Mouse (Mus musculus) lung, postnatal 14 days (tissue): ENCODE results near the gene Ap5s1.

Experiments
- DNase-seq: peaks from one replicate; pipeline ENCODE4 v3.0.0; 2021

Gene Ap5s1

DNA sequence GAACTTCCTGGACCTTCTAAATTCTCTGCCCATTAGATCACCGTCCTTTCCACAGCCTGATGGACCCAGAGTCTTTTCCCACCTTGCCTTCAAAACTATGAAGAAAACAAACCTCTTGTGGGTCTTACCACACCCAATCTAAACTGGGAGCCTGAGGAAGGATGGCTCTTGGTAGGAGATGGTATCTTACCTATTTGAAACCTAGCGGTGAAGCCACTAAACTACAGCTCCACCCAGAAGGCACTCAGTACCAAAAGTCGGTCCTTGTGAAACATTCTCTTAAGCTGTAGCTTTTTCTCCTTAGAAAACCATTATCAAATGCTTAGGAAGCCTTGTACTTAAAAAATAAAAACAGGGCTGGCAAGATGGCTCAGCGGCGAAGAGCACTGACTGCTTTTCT, 18.6 kb upstream of the Ap5s1 start:
- no peak for DNase-seq

GRCm38 (mm10) chr2:131189521-131190309, 17.2 kb upstream of the Ap5s1 start:
- DNase-seq: no peak

DNA sequence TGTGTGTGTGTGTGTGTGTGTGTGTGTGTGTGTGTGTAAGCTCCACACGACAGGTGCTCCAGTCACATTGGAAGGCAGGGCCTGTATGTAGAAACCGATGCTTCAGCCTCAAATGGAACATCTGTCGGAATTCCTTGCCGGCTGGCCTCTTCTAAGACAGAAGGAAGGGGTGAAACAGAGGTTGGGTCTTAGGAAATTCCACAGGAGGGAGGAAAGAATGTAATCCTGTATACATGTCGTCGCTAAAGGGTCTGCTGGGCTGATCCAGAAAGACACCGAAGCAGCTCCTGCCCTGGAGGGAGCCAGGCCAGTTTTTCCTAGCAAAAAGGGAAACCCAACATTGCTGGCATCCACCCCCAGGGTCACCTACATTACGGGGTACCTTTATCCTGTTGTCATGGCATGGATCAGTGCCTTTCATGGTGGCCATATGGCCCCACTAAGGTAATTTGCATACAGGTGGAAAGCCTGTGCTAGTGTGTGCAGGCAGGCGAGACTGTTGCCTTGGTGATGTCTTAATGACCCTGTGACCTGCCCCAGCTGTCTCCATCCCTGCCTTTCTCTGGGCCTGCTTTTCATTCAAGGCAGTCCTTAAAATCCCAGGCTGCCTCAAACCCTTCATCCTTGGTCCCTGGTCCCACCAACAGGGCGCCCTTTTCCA, 16.4 kb upstream of the Ap5s1 start:
- DNase-seq: no peak

DNA sequence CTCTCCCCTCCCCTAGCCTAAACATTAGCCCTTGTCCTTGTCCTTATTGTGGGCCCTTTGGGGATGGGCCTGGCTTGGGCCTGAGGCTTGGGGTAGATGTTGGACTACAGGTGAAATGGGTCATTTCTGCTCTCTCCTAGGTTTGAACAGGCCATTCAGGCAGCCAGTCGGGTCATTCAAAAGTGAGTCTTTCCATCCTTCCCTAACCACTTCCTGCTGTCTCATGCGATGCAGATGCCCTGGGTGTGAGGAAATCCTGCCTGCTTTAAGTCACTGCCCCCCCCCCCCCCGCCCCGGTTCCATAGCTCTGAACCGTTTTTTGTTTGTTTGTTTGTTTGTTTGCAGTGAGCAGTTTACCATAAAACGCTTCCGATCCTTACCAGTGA, 15.9 kb upstream of the Ap5s1 start:
- no peak for DNase-seq

- DNase-seq: peak; percentile 43
Measured at GRCm38 (mm10) chr2:131196606-131197316, 10.1 kb upstream of the Ap5s1 start.

DNA sequence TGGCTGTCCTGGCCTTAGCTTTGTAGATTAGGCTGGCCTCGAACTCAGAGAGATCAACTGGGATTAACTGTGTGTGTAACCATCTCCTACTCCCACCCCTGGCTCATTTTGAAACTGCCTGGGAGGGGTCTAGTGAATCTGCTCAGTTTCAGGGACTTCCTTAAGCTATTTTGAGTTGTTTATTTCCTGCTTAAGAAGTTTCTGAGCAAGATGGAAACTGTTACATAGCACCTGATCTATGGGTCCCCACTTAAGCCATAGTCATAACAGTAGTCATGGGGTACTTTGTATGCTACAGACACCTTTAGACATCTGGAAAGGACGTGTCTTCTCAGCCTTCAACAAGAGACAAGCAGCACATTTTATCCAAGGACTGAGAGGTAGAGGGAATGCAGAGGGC, 6.2 kb upstream of the Ap5s1 start:
- no peak for DNase-seq

DNA sequence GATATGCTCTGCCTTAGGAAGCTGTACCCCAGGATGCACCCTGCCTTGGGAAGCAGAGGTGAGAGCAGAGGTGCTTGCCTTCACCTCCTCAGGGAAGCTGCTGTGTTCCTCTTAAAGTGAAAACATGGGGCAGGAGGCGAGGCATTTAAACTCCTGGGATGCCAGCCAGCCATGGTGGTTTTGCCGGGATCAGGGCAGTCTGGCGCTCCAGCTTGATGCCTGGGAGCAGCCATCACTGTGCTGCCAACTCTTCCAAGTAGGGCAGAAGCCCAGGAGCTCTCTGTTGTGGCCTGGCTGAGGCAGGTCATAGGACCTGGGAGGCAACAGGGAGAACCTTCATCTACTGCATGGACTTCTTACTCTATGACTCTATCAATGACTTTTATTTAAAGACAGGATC, 5.6 kb upstream of the Ap5s1 start:
- DNase-seq: no peak

- no peak for DNase-seq
Measured at GRCm38 (mm10) chr2:131203816-131204409, 3.0 kb upstream of the Ap5s1 start.

- peak; percentile 96 for DNase-seq
Measured at GRCm38 (mm10) chr2:131204410-131204981, 2.4 kb upstream of the Ap5s1 start.

DNA sequence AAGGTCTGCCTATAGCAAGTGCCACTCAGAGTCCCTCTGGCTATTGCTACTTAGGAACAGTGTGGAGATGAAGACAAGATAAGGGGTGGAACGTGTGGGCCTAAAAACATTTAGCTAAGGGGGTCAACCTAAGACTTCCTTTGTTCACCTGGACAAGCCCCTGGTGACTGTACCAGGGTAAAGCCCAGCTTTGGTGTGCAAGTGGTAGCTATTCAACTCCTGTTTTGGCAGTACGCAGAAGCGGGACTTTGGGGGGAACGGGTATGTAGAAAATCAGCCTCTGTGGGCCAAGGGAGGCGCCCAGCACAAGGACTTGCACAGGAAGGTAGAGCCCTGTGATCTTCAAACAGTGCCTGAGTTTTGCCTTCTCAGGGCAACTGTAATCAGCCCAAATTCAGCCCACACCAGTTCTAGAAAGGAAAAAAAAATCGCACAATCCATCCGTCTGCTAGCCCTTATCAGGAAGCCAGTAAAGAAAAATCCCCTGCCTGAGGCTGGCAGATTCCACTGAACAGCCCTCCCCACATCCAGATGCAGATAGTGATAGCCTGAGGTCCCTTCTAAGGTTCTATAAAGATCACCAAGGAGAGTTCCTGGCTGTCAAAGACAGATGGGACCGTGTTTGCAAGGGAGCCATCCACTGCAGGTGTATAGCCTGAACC, 1.2 kb upstream of the Ap5s1 start:
- DNase-seq: no peak

DNA sequence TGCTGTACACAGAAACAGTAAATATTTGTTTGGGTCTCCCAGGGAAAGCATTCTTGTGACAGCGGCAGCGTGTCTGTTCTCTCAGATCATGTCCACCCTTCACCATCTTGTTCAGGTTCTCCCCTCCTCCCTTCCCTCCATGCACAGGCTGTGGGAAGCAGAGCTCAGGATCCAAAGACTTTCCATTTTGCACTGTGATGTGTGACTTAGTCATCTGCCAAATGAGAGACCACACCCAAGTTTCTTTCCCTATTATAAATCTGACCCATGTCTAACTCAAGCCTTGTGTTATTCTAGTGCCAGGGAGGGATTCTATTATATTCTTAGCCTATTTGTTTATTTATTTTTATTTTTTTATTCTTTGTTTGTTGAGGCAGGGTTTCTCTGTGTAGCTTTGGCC, 1.5 kb downstream of the Ap5s1 start:
- no peak for DNase-seq

- DNase-seq: peak; percentile 23
Measured at GRCm38 (mm10) chr2:131209125-131209795, 2.4 kb downstream of the Ap5s1 start.

GRCm38 (mm10) chr2:131209969-131210792, 3.3 kb downstream of the Ap5s1 start:
- peak; percentile 96 for DNase-seq

- DNase-seq: peak; percentile 38
Measured at GRCm38 (mm10) chr2:131211026-131211615, 4.2 kb downstream of the Ap5s1 start.

DNA sequence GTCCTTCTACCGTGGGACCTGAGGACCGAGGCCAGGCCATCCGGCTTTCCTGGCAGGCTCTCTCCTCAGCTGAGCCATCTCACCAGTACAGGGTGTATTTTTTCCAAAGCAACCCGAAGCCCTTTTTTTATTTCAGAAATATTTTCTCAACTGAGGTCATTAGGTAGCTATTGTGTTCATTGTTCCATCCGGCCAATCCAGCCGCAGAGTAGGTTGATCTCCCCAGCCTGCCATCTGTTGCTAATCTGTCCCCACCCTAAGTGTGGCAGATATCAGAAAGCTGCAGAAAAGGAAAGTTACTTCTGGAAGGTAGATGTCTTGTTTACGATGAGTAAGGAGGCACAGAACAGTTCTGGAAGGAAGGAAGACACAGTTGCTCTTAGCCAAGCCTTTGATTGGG, 6.9 kb downstream of the Ap5s1 start:
- DNase-seq: no peak

- DNase-seq: no peak
Measured at GRCm38 (mm10) chr2:131215941-131216858, 9.3 kb downstream of the Ap5s1 start.

- no peak for DNase-seq
Measured at GRCm38 (mm10) chr2:131220030-131220429, 13.2 kb downstream of the Ap5s1 start.

DNA sequence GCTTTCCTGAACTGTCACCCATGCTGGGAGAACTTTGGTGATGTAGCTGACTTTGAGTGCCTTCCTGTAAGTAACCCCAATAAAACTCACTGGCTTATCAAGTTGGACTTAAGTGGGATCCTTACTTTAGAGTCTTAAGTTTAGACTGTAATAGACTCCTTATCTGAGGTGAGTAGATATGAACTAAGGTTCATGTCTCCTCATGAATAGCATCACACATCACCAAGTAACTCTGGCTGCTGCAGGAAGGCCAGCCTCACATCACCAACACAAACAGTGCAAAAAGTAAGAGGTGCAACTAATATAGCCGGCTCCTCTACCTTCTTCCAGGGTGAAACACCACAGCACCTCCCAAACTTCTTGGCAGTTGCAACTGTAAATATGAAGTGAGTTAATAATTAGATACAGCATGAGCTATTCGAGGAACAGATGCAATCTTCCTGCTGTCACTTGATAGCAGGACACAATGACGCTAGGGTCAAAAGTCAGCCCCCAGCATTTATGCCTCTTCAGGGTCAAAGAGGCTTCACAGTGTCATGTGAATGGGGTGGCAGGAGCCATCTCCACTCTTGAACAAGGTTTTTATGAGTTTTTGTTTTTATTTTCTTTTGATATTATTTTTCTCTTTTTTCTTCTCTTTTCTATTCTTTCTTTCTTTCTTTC, 15.1 kb downstream of the Ap5s1 start:
- DNase-seq: no peak

DNA sequence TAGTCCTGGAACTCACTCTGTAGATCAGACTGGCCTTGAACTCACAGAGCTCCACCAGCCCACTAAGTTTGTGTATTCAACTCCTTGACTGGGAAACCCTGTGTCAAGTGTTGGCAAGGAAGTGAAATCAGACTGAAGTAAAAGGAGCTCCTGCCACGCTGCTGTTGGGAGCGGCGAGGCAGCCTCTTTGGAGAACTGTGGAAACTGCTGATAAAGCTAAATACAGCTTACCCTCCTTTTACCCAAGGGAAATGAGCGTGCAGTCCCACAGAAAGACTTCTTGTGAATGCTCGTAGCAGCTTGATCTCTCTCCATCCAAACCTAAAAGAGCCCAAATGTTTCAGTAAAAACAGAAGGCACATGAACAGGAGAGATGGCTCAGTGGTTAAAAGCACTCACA, 15.7 kb downstream of the Ap5s1 start:
- DNase-seq: no peak
